Mouse (Mus musculus) midbrain, embryonic 13.5 days (tissue): ENCODE data around the gene Twnk. TPM values are rescaled to one million over a fixed set of nuclear protein-coding genes. Genes with fewer than 3 reads are reported as not detected.
A peak's percentile ranks its signal among the peaks of the same experiment; 100 is the strongest.

ENCODE experiments used
- ATAC-seq: fragments of 200-750 bp; cut with Nextera tagmentation; 2 replicates; pipeline ENCODE4 v1.8.0; 2017; ENCODE audit warnings: mild to moderate bottlenecking, moderate TSS enrichment, moderate library complexity
- H3K27ac ChIP-seq: fragments of 300-500 bp; sonication (generic); 2 replicates; pipeline ENCODE4 v1.5.1; 2015; ENCODE audit warnings: inconsistent platforms, mild to moderate bottlenecking, moderate library complexity
- H3K27me3 ChIP-seq: fragments of 300-500 bp; sonication (generic); 2 replicates; pipeline ENCODE4 v1.6.1; 2015; ENCODE audit warnings: mild to moderate bottlenecking, inconsistent platforms
- H3K36me3 ChIP-seq: fragments of 300-500 bp; sonication (generic); 2 replicates; pipeline ENCODE4 v1.6.1; 2015; ENCODE audit warnings: mild to moderate bottlenecking, inconsistent platforms
- H3K4me1 ChIP-seq: fragments of 300-500 bp; sonication (generic); replicated peaks from 2 replicates; pipeline ENCODE4 v1.6.1; 2015; ENCODE audit warnings: inconsistent platforms
- H3K4me2 ChIP-seq: fragments of 300-500 bp; sonication (generic); replicated peaks from 2 replicates; pipeline ENCODE4 v1.6.1; 2015; ENCODE audit warnings: moderate library complexity, mild to moderate bottlenecking, inconsistent platforms
- H3K4me3 ChIP-seq: fragments of 300-500 bp; sonication (generic); replicated peaks from 2 replicates; pipeline ENCODE4 v1.5.1; 2015; ENCODE audit warnings: mild to moderate bottlenecking, inconsistent platforms
- H3K9ac ChIP-seq: fragments of 300-500 bp; sonication (generic); replicated peaks from 2 replicates; pipeline ENCODE4 v1.6.1; 2015; ENCODE audit warnings: mild to moderate bottlenecking, inconsistent platforms
- H3K9me3 ChIP-seq: fragments of 300-500 bp; sonication (generic); 2 replicates; pipeline ENCODE4 v1.6.1; 2016; ENCODE audit warnings: mild to moderate bottlenecking, inconsistent platforms
- WGBS: fragments of 180-500 bp; shearing (Covaris S2); methylation state at CpG from one replicate; pipeline ENCODE4 v1.1.7; 2015; 5-methylcytosine and 5-hydroxymethylcytosine counted together
- polyA plus RNA-seq: library from polyadenylated mRNA; unstranded; fragments of >200 nt; fragmentation: Nextera tagmentation; extraction: Ambion mirVana; gene quantifications from 2 replicates; pipeline ENCODE4 v1.2.1, GENCODE M21; 2015

Twnk gene
- polyA plus RNA-seq, 1 experiment from 2014 or later, result 19.2 TPM

GRCm38 (mm10) chr19:45045651-45046050 is 40.2 kb downstream of the Twnk start, which contains the start of gene Pdzd7:
TSS of gene Pdzd7 (minus strand) at chr19:45045717.
- H3K4me3 ChIP-seq, result peak within 1 kb of the TSS; percentile 49
- peaks cover 8% of the 10 kb centered on the region; the same call in 1 of the 2 replicates for H3K36me3 ChIP-seq
- no peaks in the 10 kb centered on the region for H3K9me3 ChIP-seq
- peak within 1 kb of the TSS; percentile 71 for H3K4me2 ChIP-seq
- H3K27ac ChIP-seq, result peak within 1 kb of the TSS; percentile 87
- H3K9ac ChIP-seq, result peak within 1 kb of the TSS; percentile 68
- peaks cover 32% of the 10 kb centered on the region for H3K4me1 ChIP-seq
- ATAC-seq, result no peak
- H3K27me3 ChIP-seq, result peaks cover 22% of the 10 kb centered on the region
- WGBS, result 82% methylated on average over 5 of the region's 5 CpGs

- Histone ChIP-seq H3K36me3 (peaks cover 14% of the 10 kb centered on the region), H3K4me1 (peaks cover 32% of the 10 kb centered on the region), H3K9ac (peak overlapping the region; percentile 68), H3K27ac (peak overlapping the region; percentile 87), H3K4me3 (peak overlapping the region; percentile 49), H3K27me3 (peaks cover 22% of the 10 kb centered on the region), H3K4me2 (peak overlapping the region; percentile 71), H3K9me3 (no peaks in the 10 kb centered on the region)
- WGBS, result 2% methylated on average over 34 of the region's 34 CpGs
- ATAC-seq, result peak; percentile 73
Measured at GRCm38 (mm10) chr19:45046523-45047321, 41.3 kb downstream of the Twnk start.

- 0% methylated on average over 26 of the region's 26 CpGs for WGBS
- peak; percentile 83 for ATAC-seq
Measured at GRCm38 (mm10) chr19:45047417-45047934, 42.0 kb downstream of the Twnk start, which contains the start of gene Sfxn3. TSS of gene Sfxn3 (plus strand) at chr19:45047503.

GRCm38 (mm10) chr19:45047935-45048643 is 42.6 kb downstream of the Twnk start:
- H3K27me3 ChIP-seq, result peaks cover 22% of the 10 kb centered on the region
- peaks cover 32% of the 10 kb centered on the region for H3K4me1 ChIP-seq
- peak; percentile 70 for ATAC-seq
- peak overlapping the region; percentile 68 for H3K9ac ChIP-seq
- peak overlapping the region; percentile 87 for H3K27ac ChIP-seq
- whole genome bisulfite sequencing, result 44% methylated on average over 11 of the region's 11 CpGs
- H3K4me2 ChIP-seq, result peak overlapping the region; percentile 71
- H3K36me3 ChIP-seq, result peaks cover 27% of the 10 kb centered on the region
- H3K4me3 ChIP-seq, result peak overlapping the region; percentile 49
- no peaks in the 10 kb centered on the region for H3K9me3 ChIP-seq

More at GRCm38 (mm10) chr19:45047417-45047934, 42.0 kb downstream of the Twnk start, which contains the start of gene Sfxn3:
- Histone ChIP-seq H3K9ac (peak within 1 kb of the TSS; percentile 68), H3K27me3 (peaks cover 22% of the 10 kb centered on the region), H3K36me3 (peaks cover 20% of the 10 kb centered on the region), H3K4me3 (peak within 1 kb of the TSS; percentile 49), H3K4me1 (peaks cover 32% of the 10 kb centered on the region), H3K9me3 (no peaks in the 10 kb centered on the region), H3K4me2 (peak within 1 kb of the TSS; percentile 71), H3K27ac (peak within 1 kb of the TSS; percentile 87)

GRCm38 (mm10) chr19:45048644-45049365 is 43.3 kb downstream of the Twnk start:
- WGBS, result 76% methylated on average over 12 of the region's 12 CpGs
- Histone ChIP-seq H3K27ac (peak overlapping the region; percentile 87), H3K4me1 (peaks cover 32% of the 10 kb centered on the region), H3K4me2 (peak overlapping the region; percentile 71), H3K4me3 (peak overlapping the region; percentile 49), H3K9me3 (no peaks in the 10 kb centered on the region), H3K36me3 (peaks cover 34% of the 10 kb centered on the region), H3K9ac (peak overlapping the region; percentile 68), H3K27me3 (peaks cover 22% of the 10 kb centered on the region)
- no peak for ATAC-seq

GRCm38 (mm10) chr19:45049523-45049922 is 44.1 kb downstream of the Twnk start:
- Histone ChIP-seq H3K9me3 (no peaks in the 10 kb centered on the region), H3K4me2 (peak overlapping the region; percentile 71; the same call in 1 of the 2 replicates), H3K36me3 (peaks cover 40% of the 10 kb centered on the region), H3K27me3 (peaks cover 18% of the 10 kb centered on the region), H3K9ac (no peak overlapping the region), H3K4me1 (peaks cover 32% of the 10 kb centered on the region), H3K4me3 (peak overlapping the region; percentile 49; the same call in 1 of the 2 replicates), H3K27ac (no peak overlapping the region)
- 79% methylated on average over 9 of the region's 9 CpGs for WGBS
- no peak for ATAC-seq

GRCm38 (mm10) chr19:45053451-45053850 is 48.0 kb downstream of the Twnk start:
- ATAC-seq, result no peak
- peaks cover 50% of the 10 kb centered on the region for H3K36me3 ChIP-seq
- H3K27ac ChIP-seq, result no peak overlapping the region
- 90% methylated on average over 8 of the region's 8 CpGs for WGBS
- H3K4me1 ChIP-seq, result peaks cover 34% of the 10 kb centered on the region
- no peaks in the 10 kb centered on the region for H3K9me3 ChIP-seq
- H3K4me2 ChIP-seq, result no peak overlapping the region
- no peak overlapping the region for H3K9ac ChIP-seq
- H3K4me3 ChIP-seq, result no peak overlapping the region
- H3K27me3 ChIP-seq, result no peaks in the 10 kb centered on the region

GRCm38 (mm10) chr19:45054892-45055690 is 49.6 kb downstream of the Twnk start:
- no peak overlapping the region for H3K4me3 ChIP-seq
- H3K4me1 ChIP-seq, result peaks cover 28% of the 10 kb centered on the region
- H3K9ac ChIP-seq, result no peak overlapping the region; the same call in 1 of the 2 replicates
- H3K4me2 ChIP-seq, result no peak overlapping the region
- ATAC-seq, result no peak
- no peaks in the 10 kb centered on the region for H3K9me3 ChIP-seq
- H3K36me3 ChIP-seq, result peaks cover 47% of the 10 kb centered on the region
- H3K27ac ChIP-seq, result no peak overlapping the region
- H3K27me3 ChIP-seq, result no peaks in the 10 kb centered on the region
- WGBS, result 87% methylated on average over 6 of the region's 6 CpGs

GRCm38 (mm10) chr19:45056364-45056763 is 50.9 kb downstream of the Twnk start:
- 51% methylated on average over 4 of the region's 4 CpGs for WGBS
- H3K27ac ChIP-seq, result no peak overlapping the region; the same call in 1 of the 2 replicates

GRCm38 (mm10) chr19:45056908-45057698 is 51.6 kb downstream of the Twnk start:
- WGBS, result 83% methylated on average over 7 of the region's 7 CpGs
- peak overlapping the region; percentile 90 for H3K9ac ChIP-seq

More at GRCm38 (mm10) chr19:45056364-45056763, 50.9 kb downstream of the Twnk start:
- Histone ChIP-seq H3K9me3 (no peaks in the 10 kb centered on the region), H3K36me3 (peaks cover 36% of the 10 kb centered on the region), H3K4me2 (0 out of 2 replicates have a peak overlapping the region, but pooled peaks have one; percentile 86), H3K9ac (no peak overlapping the region), H3K4me1 (peaks cover 28% of the 10 kb centered on the region), H3K4me3 (no peak overlapping the region), H3K27me3 (no peaks in the 10 kb centered on the region)
- no peak for ATAC-seq

More at GRCm38 (mm10) chr19:45056908-45057698, 51.6 kb downstream of the Twnk start:
- peak overlapping the region; percentile 68 for H3K4me3 ChIP-seq
- H3K36me3 ChIP-seq, result peaks cover 33% of the 10 kb centered on the region
- no peak for ATAC-seq
- H3K9me3 ChIP-seq, result no peaks in the 10 kb centered on the region
- peak overlapping the region; percentile 98 for H3K27ac ChIP-seq
- peak overlapping the region; percentile 86 for H3K4me2 ChIP-seq
- peaks cover 28% of the 10 kb centered on the region for H3K4me1 ChIP-seq
- no peaks in the 10 kb centered on the region for H3K27me3 ChIP-seq
